Mouse (Mus musculus) kidney, adult 2 months (tissue): ENCODE data around the gene Mycbpap. TPM values are rescaled to one million over a fixed set of nuclear protein-coding genes. Genes with fewer than 3 reads are reported as not detected.

Experiments used
- DNase-seq: peaks from one replicate; pipeline ENCODE4 v3.0.0; 2021
- H3K27ac ChIP-seq: fragments of 200-500 bp; 2 replicates; pipeline ENCODE4 v1.5.1; 2012; ENCODE audit warnings: low read depth, low read length, control low read depth, inconsistent platforms; ENCODE audit not compliant: insufficient read depth
- H3K27me3 ChIP-seq: fragments of 200-500 bp; replicated peaks from 2 replicates; pipeline ENCODE4 v1.6.1; 2012; ENCODE audit warnings: mild to moderate bottlenecking, moderate library complexity, low read length, inconsistent platforms; ENCODE audit not compliant: control insufficient read depth, insufficient read depth
- H3K36me3 ChIP-seq: fragments of 200-500 bp; 2 replicates; pipeline ENCODE4 v1.6.1; 2012; ENCODE audit warnings: mild to moderate bottlenecking, moderate library complexity, low read length, inconsistent platforms; ENCODE audit not compliant: control insufficient read depth, insufficient read depth
- H3K4me1 ChIP-seq: fragments of 200-500 bp; 2 replicates; pipeline ENCODE4 v1.6.1; 2011; ENCODE audit warnings: low read length; ENCODE audit not compliant: control insufficient read depth, insufficient read depth
- H3K4me3 ChIP-seq: fragments of 200-500 bp; 2 replicates; pipeline ENCODE4 v1.5.1; 2011; ENCODE audit warnings: mild to moderate bottlenecking, low read depth, low read length, control low read depth; ENCODE audit not compliant: insufficient read depth
- CTCF ChIP-seq: fragments of 200-500 bp; conservative IDR thresholded peaks from 2 replicates; pipeline ENCODE4 v1.5.1; 2011; ENCODE audit warnings: low read depth, mild to moderate bottlenecking, control low read depth, low read length, moderate library complexity, mixed read lengths; ENCODE audit not compliant: insufficient read depth, insufficient read length
- POLR2A ChIP-seq: fragments of 200-500 bp; IDR thresholded peaks from one replicate; pipeline ENCODE4 v1.6.1; 2011; ENCODE audit warnings: low read depth, low read length, control low read depth
- WGBS: fragments of 180-500 bp; shearing (Covaris S2); methylation state at CpG from one replicate; pipeline ENCODE4 v1.1.7; 2018; 5-methylcytosine and 5-hydroxymethylcytosine counted together
- polyA plus RNA-seq: library from polyadenylated mRNA; depleted of rRNA; stranded (reverse); fragments of >200 nt; gene quantifications from 2 replicates; pipeline ENCODE4 v1.2.3, GENCODE M21; 2012

Mycbpap gene
- polyA plus RNA-seq, 1 experiment: 5.0 TPM

- Histone ChIP-seq H3K27me3 (no peaks in the 10 kb centered on the region), H3K4me3 (no peak overlapping the region), H3K27ac (no peak overlapping the region), H3K36me3 (no peaks in the 10 kb centered on the region), H3K4me1 (no peaks in the 10 kb centered on the region)
- 91% methylated on average over 11 of the region's 11 CpGs for WGBS
- TF ChIP-seq POLR2A: no peak
- no peak for TF ChIP-seq CTCF
- no peak for DNase-seq
These were observed 38.8 kb downstream of the Mycbpap start for GRCm38 (mm10) chr11:94482738-94483137.

DNA sequence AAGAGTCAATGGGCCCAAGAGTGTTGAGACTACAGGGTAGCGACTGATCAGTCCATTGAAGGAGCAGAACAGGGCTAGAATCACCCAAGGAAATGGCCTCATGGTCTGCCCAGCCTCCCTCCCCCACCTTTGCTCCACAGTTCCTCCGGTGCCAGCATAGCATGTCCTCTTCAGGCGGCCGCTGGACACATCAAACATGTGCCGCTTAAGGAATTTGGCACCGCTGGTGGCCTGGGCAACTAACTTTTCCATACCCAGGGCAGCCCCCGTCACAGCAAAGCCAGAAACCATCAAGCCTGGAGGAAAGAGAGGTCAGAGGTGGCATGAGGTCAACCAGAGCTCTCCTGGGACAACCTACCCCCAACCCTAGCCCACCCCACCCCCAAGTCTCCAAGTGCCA is 39.6 kb downstream of the Mycbpap start:
- no peak for DNase-seq
- WGBS: 87% methylated on average over 7 of the region's 7 CpGs
- no peaks in the 10 kb centered on the region for H3K36me3 ChIP-seq

DNA sequence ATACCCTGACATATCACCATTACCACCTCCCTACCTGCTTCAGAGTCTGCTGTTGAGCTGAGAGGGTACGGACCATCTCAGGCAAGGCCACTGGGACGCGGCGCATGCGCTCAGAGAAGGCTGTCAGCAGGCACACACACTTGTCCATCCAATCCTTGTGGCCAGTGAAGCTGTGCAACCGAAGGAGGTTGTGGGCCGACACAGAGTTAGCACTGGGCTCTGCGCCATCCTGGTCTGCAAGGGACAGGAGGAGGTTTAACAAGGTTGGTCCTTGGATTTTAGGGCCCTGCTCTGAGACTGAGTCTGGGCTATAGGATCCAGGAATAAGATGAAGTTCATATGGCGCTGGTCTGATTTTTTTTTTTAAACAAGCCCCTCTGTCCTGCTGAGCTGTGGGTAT is 41.2 kb downstream of the Mycbpap start:
- no peak for TF ChIP-seq POLR2A
- no peak for TF ChIP-seq CTCF
- no peaks in the 10 kb centered on the region for H3K36me3 ChIP-seq
- no peaks in the 10 kb centered on the region for H3K4me1 ChIP-seq
- H3K4me3 ChIP-seq: no peak overlapping the region
- 95% methylated on average over 9 of the region's 9 CpGs for WGBS
- no peak for DNase-seq
- no peaks in the 10 kb centered on the region; the same call in 1 of the 2 replicates for H3K27me3 ChIP-seq
- H3K27ac ChIP-seq: no peak overlapping the region

More for the DNA sequence above, 39.6 kb downstream of the Mycbpap start:
- TF ChIP-seq POLR2A: no peak
- no peak overlapping the region for H3K27ac ChIP-seq
- no peak overlapping the region for H3K4me3 ChIP-seq
- H3K27me3 ChIP-seq: no peaks in the 10 kb centered on the region
- H3K4me1 ChIP-seq: no peaks in the 10 kb centered on the region

GRCm38 (mm10) chr11:94477651-94478050 is 43.9 kb downstream of the Mycbpap start:
- H3K4me3 ChIP-seq: no peak overlapping the region
- peaks cover 3% of the 10 kb centered on the region; the same call in 1 of the 2 replicates for H3K4me1 ChIP-seq
- TF ChIP-seq POLR2A (no peak), CTCF (no peak)
- H3K27me3 ChIP-seq: peaks cover 8% of the 10 kb centered on the region
- H3K36me3 ChIP-seq: no peaks in the 10 kb centered on the region
- WGBS: 83% methylated on average over 6 of the region's 6 CpGs
- no peak overlapping the region for H3K27ac ChIP-seq
- no peak for DNase-seq

GRCm38 (mm10) chr11:94475722-94476121 is 45.8 kb downstream of the Mycbpap start:
- Histone ChIP-seq H3K27ac (no peak overlapping the region), H3K27me3 (peaks cover 9% of the 10 kb centered on the region), H3K4me1 (peaks cover 3% of the 10 kb centered on the region; the same call in 1 of the 2 replicates), H3K4me3 (no peak overlapping the region), H3K36me3 (no peaks in the 10 kb centered on the region)
- TF ChIP-seq CTCF (no peak), POLR2A (no peak)
- 21% methylated on average over 11 of the region's 11 CpGs for WGBS
- no peak for DNase-seq

DNA sequence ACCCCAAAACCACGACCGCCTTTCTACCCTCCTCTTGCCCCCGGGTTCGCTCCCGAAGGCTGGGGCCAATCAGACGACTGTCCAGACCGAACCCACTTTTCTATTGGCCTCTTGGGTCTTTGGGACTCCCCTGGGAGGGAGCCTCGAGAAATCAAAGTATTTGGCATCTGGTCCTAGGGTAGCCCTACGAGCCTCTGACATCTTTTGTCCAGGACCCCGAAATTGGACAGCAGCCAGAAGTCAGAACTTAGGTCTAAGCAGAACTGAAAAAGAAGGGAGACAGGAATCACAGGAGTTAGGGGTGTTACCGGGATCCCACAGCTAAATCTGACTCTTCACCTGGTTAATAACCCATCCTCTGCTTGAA is 47.0 kb downstream of the Mycbpap start:
- WGBS: 2% methylated on average over 11 of the region's 11 CpGs
- H3K27ac ChIP-seq: no peak overlapping the region
- H3K36me3 ChIP-seq: no peaks in the 10 kb centered on the region
- H3K4me1 ChIP-seq: peaks cover 3% of the 10 kb centered on the region; the same call in 1 of the 2 replicates
- H3K27me3 ChIP-seq: peaks cover 9% of the 10 kb centered on the region
- H3K4me3 ChIP-seq: peak overlapping the region; percentile 64
- TF ChIP-seq POLR2A (no peak), CTCF (no peak)
- DNase-seq: no peak

- no peak for TF ChIP-seq CTCF
- no peak for TF ChIP-seq POLR2A
- Histone ChIP-seq H3K4me1 (peaks cover 3% of the 10 kb centered on the region; the same call in 1 of the 2 replicates), H3K27me3 (peaks cover 9% of the 10 kb centered on the region), H3K4me3 (peak within 1 kb of the TSS; percentile 64), H3K36me3 (no peaks in the 10 kb centered on the region), H3K27ac (no peak within 1 kb of the TSS)
- DNase-seq: peak; percentile 91
- WGBS: under 1% methylated on average over 68 of the region's 71 CpGs
These were observed 47.6 kb downstream of the Mycbpap start, which contains the start of gene Cacna1g for GRCm38 (mm10) chr11:94473707-94474543. Gene Cacna1g, minus strand, starts transcription at chr11:94474198.
